Mouse (Mus musculus) testis, postnatal 10 days (tissue): ENCODE results near the gene Shh.

Source experiments
- DNase-seq: peaks from one replicate; pipeline ENCODE4 v3.0.0; 2021; ENCODE audit warnings: low spot score

Shh gene

GRCm38 (mm10) chr5:28466760-28467306 lies at the start of gene Shh:
Gene Shh (minus strand): TSS chr5:28467256.
- no peak for DNase-seq

GRCm38 (mm10) chr5:28500792-28501439 lies 33.9 kb upstream of the Shh start:
- DNase-seq = peak; percentile 38

GRCm38 (mm10) chr5:28498846-28499245 lies 31.8 kb upstream of the Shh start:
- no peak for DNase-seq

- no peak for DNase-seq
Measured at GRCm38 (mm10) chr5:28495712-28496650, 28.9 kb upstream of the Shh start.

- DNase-seq = peak; percentile 9
Measured at GRCm38 (mm10) chr5:28493550-28493949, 26.5 kb upstream of the Shh start.

- no peak for DNase-seq
Measured at GRCm38 (mm10) chr5:28482991-28483390, 15.9 kb upstream of the Shh start.

- no peak for DNase-seq
Measured at GRCm38 (mm10) chr5:28481730-28482129, 14.7 kb upstream of the Shh start.

GRCm38 (mm10) chr5:28476389-28477379 lies 9.6 kb upstream of the Shh start:
- DNase-seq = no peak

GRCm38 (mm10) chr5:28473556-28473955 lies 6.5 kb upstream of the Shh start:
- no peak for DNase-seq

GRCm38 (mm10) chr5:28469525-28470202 lies 2.6 kb upstream of the Shh start:
- DNase-seq = peak; percentile 83

GRCm38 (mm10) chr5:28466351-28466750 lies 705 bp downstream of the Shh start:
- DNase-seq = no peak

GRCm38 (mm10) chr5:28465526-28465925 lies 1.5 kb downstream of the Shh start:
- DNase-seq = no peak

GRCm38 (mm10) chr5:28465099-28465406 lies 2.0 kb downstream of the Shh start:
- peak; percentile 46 for DNase-seq

GRCm38 (mm10) chr5:28464361-28465098 lies 2.5 kb downstream of the Shh start:
- DNase-seq = no peak

GRCm38 (mm10) chr5:28463656-28464055 lies 3.4 kb downstream of the Shh start:
- DNase-seq = no peak

- DNase-seq = no peak
Measured at GRCm38 (mm10) chr5:28462741-28463590, 4.1 kb downstream of the Shh start.

- DNase-seq = no peak
Measured at GRCm38 (mm10) chr5:28461376-28461775, 5.7 kb downstream of the Shh start.

- no peak for DNase-seq
Measured at GRCm38 (mm10) chr5:28460556-28461350, 6.3 kb downstream of the Shh start.
